Mouse (Mus musculus) kidney, embryonic 15.5 days (tissue): ENCODE results near the gene Tff3. TPM values are rescaled to one million over a fixed set of nuclear protein-coding genes. Genes with fewer than 3 reads are reported as not detected.

Experiments
- ATAC-seq: fragments of 200-750 bp; cut with Nextera tagmentation; replicated peaks from 2 replicates; pipeline ENCODE4 v1.8.0; 2017; ENCODE audit warnings: moderate TSS enrichment; ENCODE audit not compliant: low FRiP score
- H3K27ac ChIP-seq: fragments of 300-500 bp; sonication (generic); 2 replicates; pipeline ENCODE4 v1.5.1; 2015; ENCODE audit warnings: mild to moderate bottlenecking, inconsistent platforms
- H3K27me3 ChIP-seq: fragments of 300-500 bp; sonication (generic); 2 replicates; pipeline ENCODE4 v1.6.1; 2015; ENCODE audit warnings: inconsistent platforms
- H3K36me3 ChIP-seq: fragments of 300-500 bp; sonication (generic); 2 replicates; pipeline ENCODE4 v1.6.1; 2015; ENCODE audit warnings: inconsistent platforms
- H3K4me1 ChIP-seq: fragments of 300-500 bp; sonication (generic); 2 replicates; pipeline ENCODE4 v1.6.1; 2015; ENCODE audit warnings: inconsistent platforms
- H3K4me2 ChIP-seq: fragments of 300-500 bp; sonication (generic); 2 replicates; pipeline ENCODE4 v1.6.1; 2015; ENCODE audit warnings: moderate library complexity, mild to moderate bottlenecking, inconsistent platforms
- H3K4me3 ChIP-seq: fragments of 300-500 bp; sonication (generic); replicated peaks from 2 replicates; pipeline ENCODE4 v1.5.1; 2015; ENCODE audit warnings: mild to moderate bottlenecking, inconsistent platforms
- H3K9ac ChIP-seq: fragments of 300-500 bp; sonication (generic); 2 replicates; pipeline ENCODE4 v1.6.1; 2015; ENCODE audit warnings: mild to moderate bottlenecking, inconsistent platforms
- H3K9me3 ChIP-seq: fragments of 300-500 bp; sonication (generic); replicated peaks from 2 replicates; pipeline ENCODE4 v1.6.1; 2016; ENCODE audit warnings: inconsistent platforms
- WGBS: fragments of 180-500 bp; shearing (Covaris S2); methylation state at CpG from one replicate; pipeline ENCODE4 v1.1.7; 2015; ENCODE audit warnings: mixed read lengths; 5-methylcytosine and 5-hydroxymethylcytosine counted together
- polyA plus RNA-seq: library from polyadenylated mRNA; unstranded; fragments of >200 nt; fragmentation: Nextera tagmentation; extraction: Ambion mirVana; gene quantifications from 2 replicates; pipeline ENCODE4 v1.2.1, GENCODE M21; 2015

Gene Tff3
- polyA plus RNA-seq, 1 experiment from 2014 or later, result 1.4 TPM

GRCm38 (mm10) chr17:31089848-31090247 lies 39.6 kb downstream of the Tff3 start:
- ATAC-seq, result no peak
- no peak overlapping the region for H3K27ac ChIP-seq

DNA sequence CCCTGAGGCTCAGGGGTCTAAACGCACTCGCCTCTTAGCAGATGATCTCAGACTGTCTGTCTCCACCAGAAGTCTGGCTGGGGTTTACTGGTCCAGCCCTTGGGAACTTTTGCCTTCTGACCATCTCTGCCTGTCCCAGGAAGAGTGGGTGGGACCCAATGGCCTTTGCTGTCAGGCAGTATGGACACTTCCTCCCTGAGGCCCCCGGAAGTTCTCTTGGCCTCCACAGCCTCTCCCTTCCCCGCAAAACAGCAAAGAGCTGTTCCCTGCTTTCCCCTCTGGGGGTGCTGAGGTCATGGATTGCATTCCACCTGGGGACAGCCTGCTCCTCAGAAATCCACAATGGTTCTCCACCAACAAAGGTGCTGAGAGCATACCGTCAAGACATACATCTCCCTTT lies 40.7 kb downstream of the Tff3 start:
- WGBS, result 38% methylated on average over 5 of the region's 5 CpGs
- H3K4me1 ChIP-seq, result peaks cover 22% of the 10 kb centered on the region
- H3K27me3 ChIP-seq, result no peaks in the 10 kb centered on the region
- no peaks in the 10 kb centered on the region for H3K9me3 ChIP-seq
- no peaks in the 10 kb centered on the region for H3K36me3 ChIP-seq
- no peak overlapping the region for H3K4me3 ChIP-seq
- no peak overlapping the region for H3K27ac ChIP-seq
- no peak overlapping the region for H3K9ac ChIP-seq
- H3K4me2 ChIP-seq, result no peak overlapping the region
- ATAC-seq, result no peak

More at GRCm38 (mm10) chr17:31089848-31090247, 39.6 kb downstream of the Tff3 start:
- WGBS, result 60% methylated on average over 8 of the region's 8 CpGs
- H3K4me1 ChIP-seq, result peaks cover 22% of the 10 kb centered on the region
- H3K4me2 ChIP-seq, result no peak overlapping the region
- no peaks in the 10 kb centered on the region for H3K36me3 ChIP-seq
- no peaks in the 10 kb centered on the region for H3K27me3 ChIP-seq
- H3K9me3 ChIP-seq, result no peaks in the 10 kb centered on the region
- no peak overlapping the region for H3K9ac ChIP-seq
- no peak overlapping the region for H3K4me3 ChIP-seq

GRCm38 (mm10) chr17:31086196-31086595 lies 43.2 kb downstream of the Tff3 start:
- no peaks in the 10 kb centered on the region for H3K9me3 ChIP-seq
- no peaks in the 10 kb centered on the region for H3K27me3 ChIP-seq
- no peak overlapping the region for H3K9ac ChIP-seq
- 89% methylated on average over 7 of the region's 7 CpGs for WGBS
- ATAC-seq, result no peak
- H3K36me3 ChIP-seq, result no peaks in the 10 kb centered on the region
- H3K4me2 ChIP-seq, result no peak overlapping the region
- no peak overlapping the region for H3K4me3 ChIP-seq
- H3K4me1 ChIP-seq, result peaks cover 22% of the 10 kb centered on the region
- no peak overlapping the region for H3K27ac ChIP-seq

- Histone ChIP-seq H3K36me3 (no peaks in the 10 kb centered on the region), H3K4me3 (no peak overlapping the region), H3K27me3 (no peaks in the 10 kb centered on the region), H3K9me3 (no peaks in the 10 kb centered on the region), H3K27ac (no peak overlapping the region), H3K9ac (no peak overlapping the region), H3K4me1 (peaks cover 24% of the 10 kb centered on the region), H3K4me2 (no peak overlapping the region)
- WGBS, result 82% methylated on average over 3 of the region's 3 CpGs
- ATAC-seq, result no peak
Observed at GRCm38 (mm10) chr17:31085519-31085918, 43.9 kb downstream of the Tff3 start.

GRCm38 (mm10) chr17:31082296-31083078 lies 47.0 kb downstream of the Tff3 start:
- Histone ChIP-seq H3K27me3 (no peaks in the 10 kb centered on the region), H3K4me2 (no peak overlapping the region), H3K27ac (no peak overlapping the region), H3K9me3 (no peaks in the 10 kb centered on the region), H3K36me3 (no peaks in the 10 kb centered on the region), H3K4me3 (no peak overlapping the region), H3K9ac (no peak overlapping the region), H3K4me1 (peaks cover 32% of the 10 kb centered on the region)
- ATAC-seq, result no peak
- 87% methylated on average over 4 of the region's 4 CpGs for WGBS

GRCm38 (mm10) chr17:31079078-31079840 lies 50.2 kb downstream of the Tff3 start:
- Histone ChIP-seq H3K4me2 (no peak overlapping the region), H3K27ac (peak overlapping the region; percentile 88), H3K27me3 (no peaks in the 10 kb centered on the region), H3K9me3 (no peaks in the 10 kb centered on the region), H3K36me3 (no peaks in the 10 kb centered on the region), H3K4me3 (no peak overlapping the region), H3K4me1 (peaks cover 52% of the 10 kb centered on the region), H3K9ac (no peak overlapping the region)
- 36% methylated on average over 12 of the region's 12 CpGs for whole genome bisulfite sequencing
- ATAC-seq, result peak; percentile 49; the same call in 1 of the 2 replicates

GRCm38 (mm10) chr17:31078581-31078980 lies 50.9 kb downstream of the Tff3 start:
- Histone ChIP-seq H3K27me3 (no peaks in the 10 kb centered on the region), H3K27ac (peak overlapping the region; percentile 88), H3K9ac (no peak overlapping the region), H3K4me2 (no peak overlapping the region), H3K4me1 (peaks cover 59% of the 10 kb centered on the region), H3K36me3 (no peaks in the 10 kb centered on the region), H3K4me3 (no peak overlapping the region), H3K9me3 (no peaks in the 10 kb centered on the region)
- ATAC-seq, result no peak
- 59% methylated on average over 11 of the region's 11 CpGs for WGBS

DNA sequence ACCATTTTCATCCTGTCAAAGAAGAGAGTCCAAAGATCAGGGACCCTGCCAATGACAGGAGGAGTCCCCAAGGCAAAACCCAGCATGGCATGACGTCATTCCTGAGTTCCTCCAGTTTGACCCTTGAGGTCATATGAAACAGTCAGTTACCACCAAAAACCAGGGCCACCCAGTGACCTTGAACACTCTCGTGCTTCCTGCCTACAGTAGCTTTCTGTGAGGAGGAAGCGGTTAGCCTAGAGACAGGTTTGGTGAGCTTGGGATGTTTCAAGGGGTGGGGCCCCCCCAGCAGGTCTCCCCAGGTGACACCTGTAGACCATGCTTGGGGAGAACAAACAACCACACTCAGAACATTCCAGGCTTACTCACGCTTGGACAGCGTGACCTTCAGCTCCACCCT lies 51.9 kb downstream of the Tff3 start:
- peaks cover 69% of the 10 kb centered on the region for H3K4me1 ChIP-seq
- H3K9ac ChIP-seq, result no peak overlapping the region
- no peaks in the 10 kb centered on the region for H3K36me3 ChIP-seq
- no peak overlapping the region for H3K4me2 ChIP-seq
- H3K27me3 ChIP-seq, result no peaks in the 10 kb centered on the region
- ATAC-seq, result no peak
- H3K9me3 ChIP-seq, result no peaks in the 10 kb centered on the region
- H3K27ac ChIP-seq, result 0 out of 2 replicates have a peak overlapping the region, but pooled peaks have one; percentile 88
- H3K4me3 ChIP-seq, result no peak overlapping the region
- WGBS, result 50% methylated on average over 5 of the region's 5 CpGs

GRCm38 (mm10) chr17:31075471-31075870 lies 54.0 kb downstream of the Tff3 start:
- no peak overlapping the region for H3K4me3 ChIP-seq
- no peak overlapping the region for H3K9ac ChIP-seq
- H3K9me3 ChIP-seq, result no peaks in the 10 kb centered on the region
- H3K27ac ChIP-seq, result peak overlapping the region; percentile 24; the same call in 1 of the 2 replicates
- WGBS, result 68% methylated on average over 5 of the region's 5 CpGs
- no peak for ATAC-seq
- H3K4me2 ChIP-seq, result no peak overlapping the region
- no peaks in the 10 kb centered on the region for H3K27me3 ChIP-seq
- H3K4me1 ChIP-seq, result peaks cover 87% of the 10 kb centered on the region
- no peaks in the 10 kb centered on the region for H3K36me3 ChIP-seq

Other genes starting within 250 kb of the Tff3 start
- 0.28 and 0.42 TPM in 2 replicates for gene Glp1r, start 227.8 kb downstream of the Tff3 start, polyA plus RNA-seq
- 0.03 and 0.08 TPM in 2 replicates for gene Umodl1, start 175.0 kb downstream of the Tff3 start, polyA plus RNA-seq
- gene Abcg1, start 72.0 kb downstream of the Tff3 start, polyA plus RNA-seq, result 7.1 and 7.5 TPM in 2 replicates
- 1.1 and 1.6 TPM in 2 replicates for gene Tff2, start 14.6 kb upstream of the Tff3 start, polyA plus RNA-seq
- 0.32 and 0.57 TPM in 2 replicates for gene Tff1, start 35.6 kb upstream of the Tff3 start, polyA plus RNA-seq
- not detected in 2 replicates for gene Tmprss3, start 69.3 kb upstream of the Tff3 start, polyA plus RNA-seq
- 0.18 and 0.23 TPM in 2 replicates for gene Ubash3a, start 78.2 kb upstream of the Tff3 start, polyA plus RNA-seq
- 2.0 and 2.4 TPM in 2 replicates for gene Rsph1, start 147.7 kb upstream of the Tff3 start, polyA plus RNA-seq
- 3.0 and 3.9 TPM in 2 replicates for gene Slc37a1, start 157.1 kb upstream of the Tff3 start, polyA plus RNA-seq